Mouse (Mus musculus) layer of hippocampus, adult 2 months (tissue): ENCODE results near the gene Gm17067. TPM values are rescaled to one million over a fixed set of nuclear protein-coding genes. Genes with fewer than 3 reads are reported as not detected.
A peak's percentile ranks its signal among the peaks of the same experiment; 100 is the strongest.
"Not testable (repeated sequence)": the region's sequence is repeated elsewhere in the genome, so short reads cannot be mapped to it uniquely, and the experiment has no call there.

Source experiments
- DNase-seq, 2 experiments: peaks; one replicate each; pipeline ENCODE4 v3.0.0; 2022; ENCODE audit warnings: low spot score in 2 of 2
- H3K27ac ChIP-seq: fragments of 200-600 bp; 2 replicates; pipeline ENCODE4 v1.8.1; 2022
- H3K4me3 ChIP-seq: fragments of 200-600 bp; 2 replicates; pipeline ENCODE4 v1.8.1; 2022; ENCODE audit warnings: mild to moderate bottlenecking
- CTCF ChIP-seq: fragments of 200-600 bp; conservative IDR thresholded peaks from 2 replicates; pipeline ENCODE4 v1.8.1; 2022; ENCODE audit warnings: antibody characterized with exemption, mild to moderate bottlenecking, moderate library complexity
- long read RNA-seq, 2 experiments: library from polyadenylated mRNA; stranded (forward); transcript quantifications; one replicate each; pipeline ENCODE4 v2.0.0; 2021; ENCODE audit warnings: borderline mapping rate in 2 of 2
- total RNA-seq, 2 experiments: library from RNA; stranded (reverse); gene quantifications; 2 replicates each; pipeline ENCODE4 v1.2.3; 2021

The Gm17067 gene
- not detected for total RNA-seq
- long read RNA-seq, experiment 1: 0 reads
- long read RNA-seq, experiment 2: 0 reads

GRCm38 (mm10) chr7:42726917-42727316, at the start of gene Gm17067:
TSS of gene Gm17067 (minus strand) at chr7:42727017.
- DNase-seq, H3K27ac ChIP-seq: not testable (repeated sequence)

GRCm38 (mm10) chr7:42749836-42750235, 23.0 kb upstream of the Gm17067 start:
- no peak overlapping the region for H3K4me3 ChIP-seq
- H3K27ac ChIP-seq: no peak overlapping the region
- DNase-seq: no peak
- TF ChIP-seq CTCF: no peak

More at GRCm38 (mm10) chr7:42726917-42727316, at the start of gene Gm17067:
- H3K4me3 ChIP-seq: not testable (repeated sequence)

GRCm38 (mm10) chr7:42738536-42739210, 11.9 kb upstream of the Gm17067 start:
- no peak for DNase-seq
- H3K4me3 ChIP-seq: no peak overlapping the region
- no peak for TF ChIP-seq CTCF
- no peak overlapping the region for H3K27ac ChIP-seq

GRCm38 (mm10) chr7:42693251-42693650, 33.6 kb downstream of the Gm17067 start:
- H3K27ac ChIP-seq: peak overlapping the region; percentile 87
- DNase-seq: not testable (repeated sequence)
- H3K4me3 ChIP-seq: peak overlapping the region; percentile 66

- DNase-seq: peak; percentile 76 to 88
- H3K27ac ChIP-seq: peak within 1 kb of the TSS; percentile 87
- peak within 1 kb of the TSS; percentile 66 for H3K4me3 ChIP-seq
Measured at GRCm38 (mm10) chr7:42692362-42693158, 34.3 kb downstream of the Gm17067 start, which contains the start of gene Zfp975. TSS of gene Zfp975 (minus strand) at chr7:42692742.

- not testable (repeated sequence) for DNase-seq, H3K4me3 ChIP-seq, H3K27ac ChIP-seq
Measured at GRCm38 (mm10) chr7:42680081-42680480, 46.7 kb downstream of the Gm17067 start.

- H3K27ac ChIP-seq, H3K4me3 ChIP-seq, DNase-seq: not testable (repeated sequence)
Measured at GRCm38 (mm10) chr7:42679646-42680045, 47.2 kb downstream of the Gm17067 start.

GRCm38 (mm10) chr7:42660140-42660539, 66.7 kb downstream of the Gm17067 start:
- not testable (repeated sequence) for DNase-seq, H3K4me3 ChIP-seq, H3K27ac ChIP-seq
- TF ChIP-seq CTCF: peak; percentile 16; the same call in 1 of the 2 replicates

Other genes with a start within 250 kb of the Gm17067 start
- 10 to 100 TPM; 20.8 TPM for gene Zfp141, start 221.3 kb downstream of the Gm17067 start, total RNA-seq
- not detected for gene Gm21028, start 148.4 kb downstream of the Gm17067 start, total RNA-seq
- gene Zfp977, start 134.5 kb downstream of the Gm17067 start, total RNA-seq: 1 to 10 TPM; 2.3 to 2.4 TPM
- 1 to 10 TPM; 3.9 to 4.7 TPM for gene Zfp976, start 84.4 kb downstream of the Gm17067 start, total RNA-seq
- 1 to 10 TPM; 7.3 to 7.6 TPM for gene Zfp975, start 34.3 kb downstream of the Gm17067 start, total RNA-seq
- gene Vmn2r62, start 66.5 kb upstream of the Gm17067 start, total RNA-seq: not detected
- gene Gm2381, start 140.2 kb upstream of the Gm17067 start, total RNA-seq: under 1 TPM; 0.08 to 0.12 TPM
- gene Vmn2r63, start 206.8 kb upstream of the Gm17067 start, total RNA-seq: not detected